Mouse (Mus musculus) lung, postnatal 36 days (tissue): ENCODE measurements around the gene Speer4f2.
"Not testable (repeated sequence)": the region's sequence is repeated elsewhere in the genome, so short reads cannot be mapped to it uniquely, and the experiment has no call there.

ENCODE experiments used
- DNase-seq: peaks from one replicate; pipeline ENCODE4 v3.0.0; 2022; ENCODE audit warnings: mixed read lengths

The Speer4f2 gene

GRCm38 (mm10) chr5:17372880-17373279 lies at the start of gene Speer4f2:
Speer4f2 (plus strand) TSS chr5:17373180.
- not testable (repeated sequence) for DNase-seq

GRCm38 (mm10) chr5:17328946-17329566 lies 43.9 kb upstream of the Speer4f2 start:
- DNase-seq = no peak

GRCm38 (mm10) chr5:17334836-17335235 lies 38.1 kb upstream of the Speer4f2 start:
- DNase-seq = no peak

GRCm38 (mm10) chr5:17345741-17346140 lies 27.2 kb upstream of the Speer4f2 start:
- peak; percentile 24 for DNase-seq

- DNase-seq = no peak
These were observed 13.5 kb upstream of the Speer4f2 start for GRCm38 (mm10) chr5:17359394-17359999.

GRCm38 (mm10) chr5:17389926-17390325 lies 16.9 kb downstream of the Speer4f2 start:
- DNase-seq = peak; percentile 2

GRCm38 (mm10) chr5:17391207-17391606 lies 18.2 kb downstream of the Speer4f2 start:
- no peak for DNase-seq

GRCm38 (mm10) chr5:17400571-17400970 lies 27.6 kb downstream of the Speer4f2 start:
- DNase-seq = no peak

- no peak for DNase-seq
These were observed 28.5 kb downstream of the Speer4f2 start for GRCm38 (mm10) chr5:17401206-17402077.

- DNase-seq = no peak
These were observed 29.5 kb downstream of the Speer4f2 start for GRCm38 (mm10) chr5:17402330-17403125.

- DNase-seq = no peak
These were observed 30.6 kb downstream of the Speer4f2 start for GRCm38 (mm10) chr5:17403584-17403983.

- no peak for DNase-seq
These were observed 36.1 kb downstream of the Speer4f2 start for GRCm38 (mm10) chr5:17408924-17409660.

- DNase-seq = no peak
These were observed 44.2 kb downstream of the Speer4f2 start for GRCm38 (mm10) chr5:17417201-17417600.

GRCm38 (mm10) chr5:17419215-17419820 lies 46.3 kb downstream of the Speer4f2 start:
- DNase-seq = no peak

GRCm38 (mm10) chr5:17419921-17420320 lies 46.9 kb downstream of the Speer4f2 start:
- DNase-seq = no peak

GRCm38 (mm10) chr5:17422225-17422624 lies 49.2 kb downstream of the Speer4f2 start:
- DNase-seq = no peak

- DNase-seq = no peak
These were observed 54.0 kb downstream of the Speer4f2 start for GRCm38 (mm10) chr5:17426930-17427329.
